8 mouse cellular contexts compared by ENCODE assay signal in genomic region chr11:115627705-115628464, GRCm38 (mm10). TPM values are rescaled to one million over a fixed set of nuclear protein-coding genes. Genes with fewer than 3 reads are reported as not detected.
A peak's percentile ranks its signal among the peaks of the same experiment; 100 is the strongest.
DNase-seq lines count a peak whose midpoint lies in the region; ATAC-seq and TF ChIP-seq lines count a peak whose summit lies in the region.

Slc25a19 (minus strand) TSS chr11:115628295.

- H3K9ac ChIP-seq in lung, postnatal 0 days (replicated peaks; ENCODE audit: low read depth): peak within 1 kb of the TSS; percentile 46; the same call in 1 of the 2 replicates

- H3K36me3 ChIP-seq in hindbrain, embryonic 10.5 days: peaks cover 9% of the 10 kb centered on the region
- H3K36me3 ChIP-seq in lung, postnatal 0 days (ENCODE audit: insufficient read depth, low read length): no peaks in the 10 kb centered on the region; the same call in 1 of the 2 replicates

- peak within 1 kb of the TSS; percentile 89 for H3K4me2 ChIP-seq in lung, postnatal 0 days (replicated peaks; ENCODE audit: low read depth, low read length)

- H3K9me3 ChIP-seq in hindbrain, embryonic 10.5 days: no peaks in the 10 kb centered on the region
- H3K9me3 ChIP-seq in lung, postnatal 0 days (ENCODE audit: low read length): no peaks in the 10 kb centered on the region

- peak; percentile 98 for ATAC-seq in frontal cortex, adult (ENCODE audit: low TSS enrichment)
- peak; percentile 99 for ATAC-seq in lung, postnatal 0 days

- WGBS in hindbrain, embryonic 10.5 days: under 1% methylated on average over 47 of the region's 47 CpGs
- WGBS in lung, postnatal 0 days: under 1% methylated on average over 46 of the region's 47 CpGs

- H3K4me3 ChIP-seq in hindbrain, embryonic 10.5 days: peak within 1 kb of the TSS; percentile 81
- H3K4me3 ChIP-seq in lung, postnatal 0 days (ENCODE audit: low read depth, low read length): peak within 1 kb of the TSS; percentile 56

- DNase-seq in MN1 (ENCODE audit: low spot score): peak; percentile 99
- peak; percentile 100 for DNase-seq in cerebellum, adult 9-10 months
- peak; percentile 99 for DNase-seq in hindbrain, embryonic 10.5 days (ENCODE audit: low spot score)
- peak; percentile 100 for DNase-seq in layer of hippocampus, adult 9-11 months
- DNase-seq in lung, postnatal 0 days (ENCODE audit: low spot score): peak; percentile 100
- DNase-seq in ovary, postnatal 14 days (ENCODE audit: low spot score): peak; percentile 96
- peak; percentile 97 for DNase-seq in thymus, postnatal 14 days

- no peaks in the 10 kb centered on the region for H3K27me3 ChIP-seq in hindbrain, embryonic 10.5 days (ENCODE audit: insufficient read depth, poor library complexity, severe bottlenecking)
- H3K27me3 ChIP-seq in lung, postnatal 0 days (replicated peaks; ENCODE audit: insufficient read depth, low read length): no peaks in the 10 kb centered on the region

- no peak for TF ChIP-seq EP300 in lung, postnatal 0 days (IDR thresholded peaks at IDR 0.05)

- H3K27ac ChIP-seq in hindbrain, embryonic 10.5 days: peak within 1 kb of the TSS; percentile 84
- H3K27ac ChIP-seq in lung, postnatal 0 days (ENCODE audit: low read length): 0 out of 2 replicates have a peak within 1 kb of the TSS, but pooled peaks have one; percentile 27

- H3K4me1 ChIP-seq in hindbrain, embryonic 10.5 days (replicated peaks): peaks cover 17% of the 10 kb centered on the region
- H3K4me1 ChIP-seq in lung, postnatal 0 days (ENCODE audit: insufficient read depth, low read depth, low read length): no peaks in the 10 kb centered on the region

- TF ChIP-seq CTCF in lung, postnatal 0 days (IDR thresholded peaks at IDR 0.05): 0 out of 2 replicates have a peak, but pooled peaks have one; percentile 11

RNA-seq across cellular contexts. Expression of gene Slc25a19, which starts in this region (rescaled TPM):
- polyA plus RNA-seq in hindbrain, embryonic 10.5 days (2016; fragmentation: Nextera tagmentation; extraction: Ambion mirVana): 23.7 and 24.7 TPM in 2 replicates
- polyA plus RNA-seq in lung, postnatal 0 days (2015; fragmentation: Nextera tagmentation; extraction: Ambion mirVana): 18.9 and 19.5 TPM in 2 replicates

Comparison
In these comparisons a context has a peak if more than half of its experiments do, and no peak if none do; other contexts are left out.
1. Peak in every context shown above with its lines: DNase-seq, ATAC-seq, H3K4me3 ChIP-seq and H3K27ac ChIP-seq.